Mouse (Mus musculus) 3T3-L1 (cell line): ENCODE results near the gene Irs2.

Experiments used
- DNase-seq: peaks from one replicate; pipeline ENCODE4 v3.0.0-alpha.2; 2015; ENCODE audit warnings: low read depth, low spot score

Irs2 gene

GRCm38 (mm10) chr8:10953346-10954053 is 54.8 kb downstream of the Irs2 start:
- peak; percentile 75 for DNase-seq

DNA sequence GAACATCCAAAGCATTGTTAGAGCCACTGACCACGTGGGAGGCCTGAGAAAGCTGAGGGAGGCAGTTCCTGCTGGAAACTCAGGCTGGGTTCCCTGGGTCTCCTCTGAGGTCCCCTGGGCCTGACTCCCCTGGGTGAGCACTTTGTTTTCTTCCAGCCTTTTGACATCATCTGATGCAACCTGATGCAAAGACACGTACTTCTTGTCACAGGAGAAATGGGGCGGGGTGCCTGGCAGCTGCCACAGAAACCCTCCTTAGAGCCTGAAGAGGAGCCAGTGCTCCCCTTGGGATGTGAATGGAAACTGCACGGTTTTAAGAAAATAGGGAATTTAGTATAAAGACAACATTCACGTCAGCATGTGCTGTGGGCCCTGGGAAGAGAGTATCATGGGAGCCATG is 55.6 kb downstream of the Irs2 start:
- DNase-seq = peak; percentile 83

DNA sequence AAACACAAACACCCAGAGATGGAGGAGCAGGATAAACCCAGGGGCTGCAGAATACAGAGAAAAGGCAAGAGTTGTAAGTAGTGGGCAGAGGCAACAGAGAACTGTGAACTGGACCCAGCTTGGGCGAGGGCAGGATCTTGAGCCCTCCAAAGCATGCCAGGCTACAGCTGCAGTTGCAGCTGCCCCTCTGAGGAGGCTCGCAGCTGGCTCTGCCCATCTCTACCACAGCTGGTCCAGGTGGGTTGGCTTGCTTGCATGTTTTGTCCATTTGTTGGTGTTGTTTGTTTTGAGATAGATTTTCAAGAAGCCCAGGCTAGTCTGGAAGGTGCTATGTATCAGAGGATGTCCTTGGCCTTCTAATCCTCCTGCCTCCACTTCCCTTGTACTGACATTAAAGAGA is 56.0 kb downstream of the Irs2 start:
- no peak for DNase-seq

DNA sequence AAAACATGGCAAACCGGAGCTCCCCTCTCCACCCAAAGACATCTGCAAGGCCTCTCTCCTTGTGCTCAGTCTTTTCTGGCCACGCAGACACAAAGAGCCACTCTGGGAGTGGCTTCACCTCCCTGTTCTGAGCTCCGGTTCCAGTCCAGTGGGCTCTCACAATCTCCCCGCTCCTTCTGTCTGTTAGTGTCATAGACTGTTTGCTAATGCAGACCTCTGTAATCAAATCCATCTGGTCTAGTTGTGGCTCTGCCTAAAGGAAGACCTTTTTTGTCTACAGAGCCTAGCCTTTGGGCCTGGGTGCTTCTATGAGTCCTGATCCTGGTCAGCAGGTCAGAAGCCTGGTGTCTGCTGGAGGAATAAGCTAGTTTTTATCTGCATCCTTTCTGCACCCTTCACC is 56.7 kb downstream of the Irs2 start:
- peak; percentile 57 for DNase-seq

DNA sequence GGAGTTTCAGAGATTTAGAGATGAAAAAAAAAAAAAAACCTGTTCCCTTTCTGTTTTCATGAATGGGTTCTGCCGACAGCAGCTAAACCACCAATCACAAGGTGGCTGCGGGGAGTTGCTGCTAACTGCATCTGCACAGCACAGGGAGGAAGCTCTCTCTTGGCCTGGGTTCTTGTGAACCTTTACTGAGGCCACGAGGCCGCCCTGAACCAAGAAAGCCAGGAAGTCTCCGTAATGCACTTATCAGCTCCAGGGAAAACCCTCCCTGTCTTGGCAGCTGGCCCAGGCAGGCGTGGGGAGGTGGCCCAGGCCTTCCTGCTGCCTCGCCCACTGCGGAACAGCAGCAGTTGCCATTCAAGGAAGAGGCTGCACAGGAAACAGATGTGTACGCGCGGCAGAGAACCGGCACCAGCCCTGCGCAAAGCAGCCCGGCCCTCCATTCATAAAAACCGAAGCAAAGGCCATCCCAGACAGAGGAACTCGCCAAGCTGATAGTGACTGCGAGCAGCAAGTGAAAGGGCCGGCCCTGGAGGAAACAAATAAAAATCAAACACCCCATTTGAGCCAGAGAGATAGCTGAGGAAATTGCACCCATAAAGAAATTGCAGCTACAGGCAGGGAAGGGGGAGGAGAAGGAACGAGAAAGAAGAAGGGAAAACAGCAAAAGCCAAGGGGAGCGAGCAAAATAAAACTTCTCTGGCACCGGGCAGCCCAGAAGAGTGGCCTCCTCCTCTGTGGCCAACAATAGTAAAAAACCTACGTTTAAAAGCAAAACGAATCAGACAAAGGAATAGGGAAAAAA is 62.1 kb downstream of the Irs2 start:
- peak; percentile 99 for DNase-seq

DNA sequence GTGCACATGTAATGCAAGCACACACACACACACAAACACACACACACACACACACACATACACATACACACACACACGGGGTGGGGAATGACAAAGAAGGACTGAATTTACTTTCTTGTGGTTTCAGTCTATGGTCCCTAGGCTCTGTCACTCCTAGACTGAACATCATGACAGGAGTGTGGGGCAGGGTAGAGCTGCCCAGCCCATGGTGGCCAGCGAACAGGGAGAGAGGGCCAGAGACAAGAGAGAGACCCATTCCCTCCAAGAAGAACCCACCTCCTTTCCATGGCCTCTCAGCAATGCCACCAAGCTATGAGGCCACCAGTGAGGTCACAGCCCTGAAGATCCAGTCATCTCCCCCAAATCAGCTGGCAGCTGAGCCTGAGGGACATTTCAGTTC is 62.8 kb downstream of the Irs2 start:
- DNase-seq = no peak

GRCm38 (mm10) chr8:10943314-10944060 is 64.8 kb downstream of the Irs2 start:
- DNase-seq = peak; percentile 50

- no peak for DNase-seq
Measured at GRCm38 (mm10) chr8:10939883-10940282, 68.4 kb downstream of the Irs2 start.

DNA sequence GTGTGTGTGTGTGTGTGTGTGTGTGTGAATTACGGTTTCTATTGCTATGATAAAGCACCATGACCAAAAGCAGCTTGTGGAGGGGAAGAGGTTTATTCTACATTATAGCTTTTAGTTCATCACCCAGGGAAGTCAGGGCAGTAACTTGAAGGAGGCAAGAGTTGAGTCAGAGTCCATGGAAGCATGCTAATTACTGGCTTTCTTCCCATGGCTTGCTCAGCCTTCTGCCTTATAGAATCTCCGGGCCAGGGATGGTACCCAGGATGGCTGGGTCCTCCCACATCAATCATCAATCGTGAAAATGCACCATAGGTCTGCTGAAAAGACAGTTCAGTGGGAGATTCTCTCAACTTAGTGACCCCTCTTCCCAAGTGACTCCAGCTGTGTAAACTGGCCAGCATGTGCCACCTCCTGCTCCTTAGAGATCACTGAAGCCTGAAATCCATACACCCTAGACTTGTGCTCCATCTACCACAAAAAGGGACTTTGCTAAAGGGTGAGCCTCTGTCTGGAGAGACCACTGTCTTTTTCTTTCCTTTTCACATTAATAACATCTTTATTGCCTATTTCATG is 69.0 kb downstream of the Irs2 start:
- peak; percentile 56 for DNase-seq

- no peak for DNase-seq
Measured at GRCm38 (mm10) chr8:10938284-10938683, 70.0 kb downstream of the Irs2 start.

DNA sequence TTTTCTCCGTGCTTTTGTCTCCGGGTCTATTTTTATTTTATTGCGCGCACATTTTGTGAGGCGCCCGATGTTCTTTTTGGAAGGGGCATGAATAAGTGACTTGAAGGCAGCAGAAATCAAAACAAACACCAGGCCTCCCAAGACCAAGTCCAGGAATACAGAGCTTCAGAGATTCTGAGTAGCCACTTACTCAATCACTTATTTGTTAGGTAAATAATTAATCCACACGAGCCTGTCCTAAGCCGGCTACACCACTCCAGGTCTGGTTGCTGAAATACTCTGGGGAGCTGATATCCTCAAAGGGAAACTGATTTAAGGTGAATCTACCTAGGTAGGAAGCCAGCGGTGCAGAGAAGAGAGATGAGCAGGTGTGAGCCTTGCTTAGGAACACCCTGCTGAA is 71.6 kb downstream of the Irs2 start:
- DNase-seq = no peak

DNA sequence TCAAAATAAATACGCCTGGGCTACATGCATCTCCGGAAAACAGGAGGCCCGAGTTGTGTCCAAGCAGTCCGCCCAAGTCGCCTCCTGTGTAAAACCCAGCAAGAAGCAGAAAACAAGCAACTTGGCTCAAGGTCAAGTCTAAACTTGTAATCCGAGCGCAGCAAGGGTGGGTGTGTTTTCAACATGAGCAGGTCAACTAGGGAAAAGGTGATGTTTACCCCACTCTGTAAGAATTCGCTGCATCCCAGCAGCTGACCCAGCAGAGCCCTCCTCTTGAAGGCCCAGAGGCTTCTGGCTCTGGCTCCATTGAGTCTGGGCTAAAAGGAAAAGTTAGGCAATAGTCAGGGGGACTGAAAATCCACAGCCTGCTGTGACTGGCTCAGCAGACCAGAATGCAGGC is 73.0 kb downstream of the Irs2 start:
- no peak for DNase-seq
